Mouse (Mus musculus) liver, adult 2 months (tissue): Measurements from ENCODE around the gene Fbxo42.

ENCODE experiments used
- CTCF ChIP-seq: fragments of 200-500 bp; IDR thresholded peaks from 2 replicates; pipeline ENCODE4 v1.5.1; 2011; ENCODE audit warnings: low read depth, low read length, control low read depth
- POLR2A ChIP-seq: fragments of 200-500 bp; IDR thresholded peaks from 2 replicates; pipeline ENCODE4 v1.6.1; 2011; ENCODE audit warnings: low read length, control low read depth; ENCODE audit not compliant: insufficient read depth; ENCODE audit errors: extremely low read depth

GRCm38 (mm10) chr4:141242651-141243241 is 95.0 kb downstream of the Fbxo42 start:
- TF ChIP-seq CTCF (no peak), POLR2A (no peak)
